Mouse (Mus musculus) cerebellum, adult 9-10 months (tissue): ENCODE data around the gene Dgkd.
A peak's percentile ranks its signal among the peaks of the same experiment; 100 is the strongest.

Experiments used
- DNase-seq: peaks from one replicate; pipeline ENCODE4 v3.0.0; 2022

The Dgkd gene

GRCm38 (mm10) chr1:87941765-87942164 lies 88.7 kb downstream of the Dgkd start:
- no peak for DNase-seq

DNA sequence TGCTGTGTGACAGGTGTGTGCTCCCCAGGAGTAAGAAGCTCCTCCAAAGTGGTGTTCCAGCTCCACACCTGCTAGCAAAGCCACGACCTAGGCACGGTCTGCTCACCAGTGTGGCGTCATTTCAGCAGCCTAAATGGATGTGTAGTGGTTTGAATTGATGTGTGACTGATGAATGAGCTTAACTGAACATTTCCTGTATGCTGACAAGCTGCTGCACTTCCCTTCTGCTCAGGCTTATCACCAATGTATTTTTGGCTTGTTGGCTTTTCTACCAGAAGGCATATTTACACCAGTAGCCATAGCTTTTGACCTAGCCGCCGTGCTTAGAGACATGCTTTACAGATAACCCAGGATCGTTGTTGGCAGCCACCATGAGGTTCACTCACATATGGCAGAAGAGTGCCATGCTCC lies 94.6 kb downstream of the Dgkd start:
- DNase-seq: peak; percentile 48

- DNase-seq: no peak
Observed at GRCm38 (mm10) chr1:87951641-87952040, 98.6 kb downstream of the Dgkd start.

- no peak for DNase-seq
Observed at GRCm38 (mm10) chr1:87953073-87953472, 100.0 kb downstream of the Dgkd start.

DNA sequence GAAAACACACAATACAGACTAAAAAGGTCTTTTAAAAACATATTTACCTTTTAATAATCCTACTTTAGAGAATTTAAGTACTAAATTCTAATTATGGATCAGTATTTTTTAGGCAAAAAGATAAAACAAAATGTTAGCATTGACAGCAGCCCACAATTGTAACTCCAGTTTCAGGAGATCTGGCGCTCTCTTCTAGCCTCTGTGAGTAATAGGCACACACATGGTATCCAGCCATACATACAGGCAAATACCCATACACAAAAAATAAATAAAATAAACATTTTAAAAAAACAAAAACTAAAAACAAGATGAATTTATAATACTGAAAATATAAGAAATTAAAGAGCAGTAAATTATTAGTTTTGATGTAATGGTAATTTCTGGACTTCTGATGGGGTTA lies 105.8 kb downstream of the Dgkd start:
- no peak for DNase-seq

GRCm38 (mm10) chr1:87959532-87959931 lies 106.4 kb downstream of the Dgkd start:
- DNase-seq: no peak

DNA sequence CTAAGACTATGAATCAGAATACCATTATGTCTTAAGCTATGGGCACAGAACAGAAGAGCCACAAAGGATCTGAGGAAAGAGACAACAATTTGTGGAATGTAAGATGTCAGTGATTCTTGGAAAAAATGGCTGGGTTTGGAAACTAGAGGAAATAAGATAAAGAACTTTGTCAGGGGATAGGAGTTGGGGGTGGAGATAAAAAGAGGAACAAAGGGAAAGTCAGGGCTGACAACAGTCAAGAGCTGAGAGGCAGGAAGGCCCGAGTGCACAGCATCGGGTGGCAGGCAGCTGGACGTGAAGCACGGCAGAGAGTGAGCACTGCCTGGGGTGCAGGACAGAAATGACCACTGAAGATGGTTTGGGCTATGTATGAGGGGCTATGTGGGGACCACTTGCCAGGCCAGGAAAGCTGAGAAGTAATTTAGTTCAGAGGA lies 106.9 kb downstream of the Dgkd start:
- no peak for DNase-seq

GRCm38 (mm10) chr1:87960752-87961151 lies 107.7 kb downstream of the Dgkd start:
- no peak for DNase-seq

DNA sequence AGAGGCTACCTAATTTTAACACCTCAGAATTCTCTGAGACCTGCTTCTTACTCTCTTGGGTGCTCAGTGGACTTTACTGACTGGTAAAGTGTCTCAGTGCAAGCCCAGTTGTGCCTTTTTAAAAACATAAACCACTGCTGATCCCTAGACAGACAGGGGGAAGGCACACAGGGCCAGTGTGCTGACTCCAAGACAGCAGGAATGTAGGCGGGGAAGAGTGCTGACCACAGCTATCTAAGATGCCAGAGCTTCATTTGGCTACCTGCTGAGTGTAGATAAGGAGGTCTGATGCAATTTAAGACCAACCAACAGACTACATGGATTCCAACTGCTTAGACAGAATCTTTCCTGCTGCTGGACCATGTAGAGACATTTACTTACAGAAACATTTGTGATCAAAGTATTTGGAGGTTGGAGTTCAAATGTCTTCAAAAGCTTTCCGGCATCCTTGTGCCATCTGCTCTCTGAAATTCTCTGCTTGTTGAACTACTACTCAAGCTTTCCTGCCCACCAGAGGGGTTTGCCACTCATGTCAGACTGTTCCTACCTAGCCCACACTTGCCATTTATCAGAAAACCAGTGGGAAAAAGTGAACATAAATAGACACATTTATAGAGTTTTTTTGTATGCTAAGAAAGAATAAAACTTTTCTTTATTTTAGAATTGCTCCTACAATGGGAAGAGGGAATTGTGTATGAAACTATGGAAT lies 108.5 kb downstream of the Dgkd start:
- DNase-seq: no peak

- DNase-seq: no peak
Observed at GRCm38 (mm10) chr1:87970381-87970780, 117.3 kb downstream of the Dgkd start.

GRCm38 (mm10) chr1:87982291-87982690 lies 129.2 kb downstream of the Dgkd start:
- DNase-seq: no peak

GRCm38 (mm10) chr1:87992716-87993115 lies 139.6 kb downstream of the Dgkd start:
- DNase-seq: no peak
